Mouse (Mus musculus): ENCODE measurements around the gene Srprb.

Srprb gene

GRCm38 (mm10) chr9:103201561-103202260, at the start of gene Srprb:
Gene Srprb (minus strand): TSS chr9:103202137.
- DNase-seq = peak; percentile 90

- DNase-seq = no peak
These were observed 46.7 kb upstream of the Srprb start for GRCm38 (mm10) chr9:103248618-103249017.

GRCm38 (mm10) chr9:103246526-103247168, 44.7 kb upstream of the Srprb start:
- no peak for DNase-seq

GRCm38 (mm10) chr9:103243640-103244039, 41.7 kb upstream of the Srprb start:
- DNase-seq = no peak

- DNase-seq = no peak
These were observed 39.3 kb upstream of the Srprb start for GRCm38 (mm10) chr9:103241206-103241605.

- no peak for DNase-seq
These were observed 37.5 kb upstream of the Srprb start for GRCm38 (mm10) chr9:103239471-103239870.

GRCm38 (mm10) chr9:103234565-103235165, 32.7 kb upstream of the Srprb start:
- DNase-seq = no peak

- DNase-seq = no peak
These were observed 32.1 kb upstream of the Srprb start for GRCm38 (mm10) chr9:103234059-103234458.

GRCm38 (mm10) chr9:103233006-103233395, 31.1 kb upstream of the Srprb start:
- no peak for DNase-seq

GRCm38 (mm10) chr9:103232232-103233005, 30.5 kb upstream of the Srprb start:
- DNase-seq = no peak

GRCm38 (mm10) chr9:103230151-103230951, 28.4 kb upstream of the Srprb start, which contains the start of the genes Gm20425 and Trf:
Gene Gm20425 (minus strand): TSS chr9:103230307.
Gene Trf (minus strand): TSS chr9:103230444.
- peak; percentile 14 for DNase-seq

GRCm38 (mm10) chr9:103229037-103229867, 27.3 kb upstream of the Srprb start:
- DNase-seq = no peak

- no peak for DNase-seq
These were observed 26.6 kb upstream of the Srprb start for GRCm38 (mm10) chr9:103228370-103229003.

- DNase-seq = no peak
These were observed 25.8 kb upstream of the Srprb start for GRCm38 (mm10) chr9:103227760-103228159.

- no peak for DNase-seq
These were observed 24.9 kb upstream of the Srprb start for GRCm38 (mm10) chr9:103226806-103227205.

- no peak for DNase-seq
These were observed 23.5 kb upstream of the Srprb start for GRCm38 (mm10) chr9:103225464-103225863.

GRCm38 (mm10) chr9:103224721-103225120, 22.8 kb upstream of the Srprb start:
- no peak for DNase-seq

GRCm38 (mm10) chr9:103214281-103214680, 12.3 kb upstream of the Srprb start:
- DNase-seq = no peak

GRCm38 (mm10) chr9:103213631-103214030, 11.7 kb upstream of the Srprb start:
- DNase-seq = no peak

- DNase-seq = no peak
These were observed 10.9 kb upstream of the Srprb start for GRCm38 (mm10) chr9:103212654-103213420.

All from cerebellum, adult 8-10 months (tissue).